Mouse (Mus musculus) kidney, adult 2 months (tissue): ENCODE results near the gene Traf3ip2.

ENCODE experiments used
- CTCF ChIP-seq: fragments of 200-500 bp; conservative IDR thresholded peaks from 2 replicates; pipeline ENCODE4 v1.5.1; 2011; ENCODE audit warnings: low read depth, mild to moderate bottlenecking, control low read depth, low read length, moderate library complexity, mixed read lengths; ENCODE audit not compliant: insufficient read depth, insufficient read length
- POLR2A ChIP-seq: fragments of 200-500 bp; IDR thresholded peaks from one replicate; pipeline ENCODE4 v1.6.1; 2011; ENCODE audit warnings: low read depth, low read length, control low read depth

- no peak for TF ChIP-seq POLR2A
- TF ChIP-seq CTCF: no peak
Measured at GRCm38 (mm10) chr10:39638862-39639261, 26.1 kb downstream of the Traf3ip2 start.
